Mouse (Mus musculus): ENCODE results near the gene Josd2. TPM values are rescaled to one million over a fixed set of nuclear protein-coding genes. Genes with fewer than 3 reads are reported as not detected.
A peak's percentile ranks its signal among the peaks of the same experiment; 100 is the strongest.

The Josd2 gene
- polyA plus RNA-seq, 1 experiment from 2014 or later, result 63.1 TPM

DNA sequence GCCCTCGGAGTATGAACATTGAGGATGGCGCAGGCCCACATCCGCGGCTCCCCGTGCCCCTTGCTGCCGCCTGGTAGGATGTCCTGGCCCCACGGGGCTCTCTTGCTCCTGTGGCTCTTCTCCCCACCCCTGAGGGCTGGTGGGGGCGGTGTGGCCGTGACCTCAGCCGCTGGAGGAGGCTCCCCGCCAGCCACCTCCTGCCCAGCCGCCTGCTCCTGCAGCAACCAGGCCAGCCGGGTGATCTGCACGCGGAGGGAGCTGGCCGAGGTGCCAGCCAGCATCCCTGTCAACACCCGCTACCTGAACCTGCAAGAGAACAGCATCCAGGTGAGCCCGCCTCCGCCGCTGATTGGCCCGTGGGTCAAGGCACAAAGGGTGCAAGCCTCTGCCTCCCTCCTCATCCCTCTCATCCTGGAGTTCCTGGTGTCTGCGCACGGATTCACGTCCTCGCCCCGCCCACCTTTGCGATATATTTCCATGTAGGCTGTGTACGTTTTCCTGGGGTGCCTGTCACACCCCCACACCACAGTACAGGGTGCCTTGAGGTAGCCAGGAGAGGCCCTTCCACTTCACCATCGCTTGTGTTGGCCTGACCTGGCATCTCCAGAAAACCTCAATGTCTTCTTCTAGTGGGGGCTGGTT lies 22.8 kb upstream of the Josd2 start:
- 8% methylated on average over 26 of the region's 29 CpGs for WGBS (ENCODE audit: insufficient replicate concordance)
- Histone ChIP-seq H3K4me1 (ENCODE audit: insufficient read depth) (no peaks in the 10 kb centered on the region), H3K4me2 (ENCODE audit: low read depth, low read length) (no peak overlapping the region), H3K9ac (replicated peaks) (no peak overlapping the region), H3K27me3 (ENCODE audit: insufficient read depth, low read length) (peaks cover 61% of the 10 kb centered on the region), H3K36me3 (replicated peaks; ENCODE audit: insufficient read depth, low read length) (no peaks in the 10 kb centered on the region), H3K27ac (ENCODE audit: low read depth) (no peak overlapping the region), H3K4me3 (ENCODE audit: low read depth, low read length) (no peak overlapping the region), H3K9me3 (ENCODE audit: low read length) (no peaks in the 10 kb centered on the region)
- TF ChIP-seq EP300 (IDR thresholded peaks at IDR 0.05; ENCODE audit: low read depth) (no peak), CTCF (IDR thresholded peaks at IDR 0.05; ENCODE audit: low read depth) (no peak)
- no peak for ATAC-seq
- DNase-seq, result no peak

DNA sequence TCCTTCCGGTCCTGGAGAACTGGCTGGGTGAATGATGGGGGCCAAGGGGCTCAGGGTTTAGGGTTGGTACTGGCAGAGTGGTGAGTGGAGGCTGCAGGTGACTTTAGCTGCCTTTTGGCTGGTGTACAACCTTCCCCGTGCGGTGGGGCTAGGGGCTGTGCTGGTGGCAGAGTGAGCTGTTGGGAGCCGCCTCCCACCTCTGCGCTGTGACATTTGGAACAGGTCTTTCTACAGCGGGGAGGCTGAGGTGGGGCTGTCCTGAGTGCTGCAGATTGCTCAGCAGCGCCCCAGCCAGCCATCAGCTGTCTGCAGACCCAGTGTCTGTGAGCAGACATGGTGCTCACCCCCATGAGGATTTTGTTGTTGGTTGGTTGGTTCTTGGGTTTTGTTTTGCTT lies 22.3 kb upstream of the Josd2 start:
- DNase-seq (no peak), ATAC-seq (no peak)
- Histone ChIP-seq H3K4me3 (ENCODE audit: low read depth, low read length) (no peak overlapping the region), H3K27me3 (ENCODE audit: insufficient read depth, low read length) (peaks cover 56% of the 10 kb centered on the region), H3K9ac (replicated peaks) (no peak overlapping the region), H3K36me3 (replicated peaks; ENCODE audit: insufficient read depth, low read length) (no peaks in the 10 kb centered on the region), H3K4me2 (ENCODE audit: low read depth, low read length) (no peak overlapping the region), H3K9me3 (ENCODE audit: low read length) (no peaks in the 10 kb centered on the region), H3K4me1 (ENCODE audit: insufficient read depth) (no peaks in the 10 kb centered on the region), H3K27ac (ENCODE audit: low read depth) (no peak overlapping the region)
- 7% methylated on average over 7 of the region's 7 CpGs for WGBS (ENCODE audit: insufficient replicate concordance)
- TF ChIP-seq CTCF (IDR thresholded peaks at IDR 0.05; ENCODE audit: low read depth) (no peak), EP300 (IDR thresholded peaks at IDR 0.05; ENCODE audit: low read depth) (no peak)

DNA sequence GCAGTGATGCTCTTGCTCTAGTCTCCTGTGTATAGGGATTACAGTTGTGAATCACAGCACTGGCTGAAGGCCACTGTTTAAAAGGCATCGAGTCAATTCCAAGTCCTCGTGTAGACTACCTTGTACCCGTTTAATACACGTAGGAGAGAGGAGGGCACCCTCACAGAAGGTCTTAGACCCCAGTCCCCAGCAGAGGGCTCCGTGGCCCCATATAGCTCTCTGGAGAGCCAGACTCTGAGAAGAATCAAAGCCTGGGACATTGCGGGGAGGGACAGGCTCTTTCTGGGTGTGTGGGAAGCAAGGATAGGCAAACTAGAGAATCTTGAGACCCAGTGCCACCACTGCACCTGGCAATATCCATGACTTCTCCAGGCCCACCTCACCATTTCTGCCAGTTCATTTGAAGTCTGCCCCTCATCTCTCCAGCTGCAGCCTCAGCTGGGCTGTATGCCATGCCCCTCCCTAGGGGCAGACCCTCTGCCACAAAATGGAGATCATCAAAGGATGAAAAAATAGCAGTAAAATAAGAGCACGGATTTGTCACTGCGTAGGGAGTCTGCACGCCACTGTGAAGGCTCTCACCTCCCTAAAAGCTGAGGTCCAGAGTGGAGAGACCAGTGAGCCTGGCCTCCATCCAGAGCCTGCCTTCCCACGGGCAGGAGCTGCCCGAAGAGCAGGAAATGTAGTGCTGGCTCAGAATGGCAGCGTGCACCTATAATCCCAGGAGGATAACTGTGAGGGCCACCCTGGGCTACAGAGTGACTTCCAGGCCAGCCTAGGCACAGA lies 21.5 kb upstream of the Josd2 start:
- Histone ChIP-seq H3K4me1 (ENCODE audit: insufficient read depth) (no peaks in the 10 kb centered on the region), H3K36me3 (replicated peaks; ENCODE audit: insufficient read depth, low read length) (no peaks in the 10 kb centered on the region), H3K27ac (ENCODE audit: low read depth) (no peak overlapping the region), H3K9ac (replicated peaks) (no peak overlapping the region), H3K9me3 (ENCODE audit: low read length) (no peaks in the 10 kb centered on the region), H3K4me2 (ENCODE audit: low read depth, low read length) (no peak overlapping the region), H3K27me3 (ENCODE audit: insufficient read depth, low read length) (peaks cover 49% of the 10 kb centered on the region), H3K4me3 (ENCODE audit: low read depth, low read length) (no peak overlapping the region)
- WGBS (ENCODE audit: insufficient replicate concordance), result 39% methylated on average over 12 of the region's 12 CpGs
- ATAC-seq (no peak), DNase-seq (no peak)
- TF ChIP-seq EP300 (IDR thresholded peaks at IDR 0.05; ENCODE audit: low read depth) (no peak), CTCF (IDR thresholded peaks at IDR 0.05; ENCODE audit: low read depth) (no peak; the same call in 1 of the 2 replicates)

DNA sequence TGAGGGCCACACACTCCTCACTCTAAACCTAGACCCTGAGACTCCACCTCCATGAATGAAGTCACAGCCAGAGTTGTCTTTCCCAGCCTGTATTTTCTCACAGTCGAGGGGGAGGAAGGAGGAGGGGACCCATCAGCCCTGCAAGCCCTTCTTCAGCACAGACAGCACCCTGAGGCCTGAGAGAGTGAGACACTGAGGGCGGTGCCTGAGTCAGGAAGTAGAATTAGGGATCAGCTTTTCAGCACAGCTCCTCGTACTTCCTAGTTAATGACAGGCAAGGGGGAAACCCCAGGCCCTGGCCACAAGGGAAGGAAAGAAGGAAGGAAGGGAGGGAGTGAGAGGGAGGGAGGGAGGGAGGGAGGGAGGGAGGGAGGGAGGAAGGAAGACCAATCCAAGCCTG lies 14.5 kb upstream of the Josd2 start:
- ATAC-seq (no peak), DNase-seq (no peak)
- Histone ChIP-seq H3K4me2 (ENCODE audit: low read depth, low read length) (no peak overlapping the region), H3K36me3 (replicated peaks; ENCODE audit: insufficient read depth, low read length) (no peaks in the 10 kb centered on the region), H3K4me1 (ENCODE audit: insufficient read depth) (peaks cover 4% of the 10 kb centered on the region; the same call in 1 of the 2 replicates), H3K27me3 (ENCODE audit: insufficient read depth, low read length) (no peaks in the 10 kb centered on the region), H3K27ac (ENCODE audit: low read depth) (no peak overlapping the region), H3K9ac (replicated peaks) (no peak overlapping the region), H3K9me3 (ENCODE audit: low read length) (no peaks in the 10 kb centered on the region), H3K4me3 (ENCODE audit: low read depth, low read length) (no peak overlapping the region)
- TF ChIP-seq EP300 (IDR thresholded peaks at IDR 0.05; ENCODE audit: low read depth), result no peak
- no peak for TF ChIP-seq CTCF (IDR thresholded peaks at IDR 0.05; ENCODE audit: low read depth)
- 7% methylated on average over 3 of the region's 3 CpGs for WGBS (ENCODE audit: insufficient replicate concordance)

DNA sequence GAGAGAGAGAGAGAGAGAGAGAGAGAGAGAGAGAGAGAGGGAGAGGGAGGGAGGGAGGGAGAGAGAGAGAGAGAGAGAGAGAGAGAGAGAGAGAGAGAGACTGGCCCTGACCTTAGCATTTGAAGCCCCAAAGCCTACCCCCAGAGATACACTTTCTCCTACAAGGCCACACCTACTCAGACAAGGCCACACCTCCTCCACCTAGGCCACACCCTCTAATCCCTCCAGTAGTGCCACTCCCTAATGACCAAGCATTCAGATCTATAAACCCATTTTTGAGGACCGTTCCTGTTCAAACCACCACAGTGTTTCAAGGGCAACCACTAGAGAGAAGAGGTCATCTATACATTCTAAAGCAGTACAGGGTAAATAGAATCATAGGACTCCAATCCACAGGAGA lies 11.5 kb upstream of the Josd2 start:
- DNase-seq (peak; percentile 26), ATAC-seq (no peak)
- H3K27me3 ChIP-seq (ENCODE audit: insufficient read depth, low read length), result peaks cover 19% of the 10 kb centered on the region
- no peak overlapping the region for H3K4me2 ChIP-seq (ENCODE audit: low read depth, low read length)
- H3K9me3 ChIP-seq (ENCODE audit: low read length), result no peaks in the 10 kb centered on the region
- no peak overlapping the region for H3K9ac ChIP-seq (replicated peaks)
- no peaks in the 10 kb centered on the region for H3K36me3 ChIP-seq (replicated peaks; ENCODE audit: insufficient read depth, low read length)
- WGBS (ENCODE audit: insufficient replicate concordance), result 77% methylated on average over 1 of the region's 1 CpGs
- no peak overlapping the region for H3K27ac ChIP-seq (ENCODE audit: low read depth)
- TF ChIP-seq EP300 (IDR thresholded peaks at IDR 0.05; ENCODE audit: low read depth) (no peak), CTCF (IDR thresholded peaks at IDR 0.05; ENCODE audit: low read depth) (no peak)
- H3K4me3 ChIP-seq (ENCODE audit: low read depth, low read length), result no peak overlapping the region
- H3K4me1 ChIP-seq (ENCODE audit: insufficient read depth), result peaks cover 4% of the 10 kb centered on the region; the same call in 1 of the 2 replicates

DNA sequence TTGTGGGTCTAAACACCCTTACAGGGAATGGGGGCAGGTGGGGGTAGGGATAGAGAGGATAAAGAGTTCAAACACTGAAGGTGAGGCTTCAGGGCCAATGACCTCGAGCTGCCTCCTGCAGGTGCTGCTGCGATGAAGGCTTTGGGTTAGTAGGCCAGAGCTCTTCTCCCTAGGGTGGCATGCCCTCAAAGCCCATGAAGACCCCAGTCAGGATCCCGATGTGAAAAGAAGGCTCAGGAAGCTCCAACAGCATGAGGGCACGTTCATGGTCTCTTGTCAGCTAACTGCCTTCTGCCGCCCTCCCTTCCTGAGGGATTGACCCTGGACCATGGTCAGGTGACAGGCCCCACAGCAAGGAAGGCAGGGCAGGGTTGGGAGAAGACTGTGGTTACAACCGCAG lies 7.7 kb upstream of the Josd2 start:
- Histone ChIP-seq H3K27me3 (ENCODE audit: insufficient read depth, low read length) (peaks cover 49% of the 10 kb centered on the region), H3K27ac (ENCODE audit: low read depth) (no peak overlapping the region), H3K9me3 (ENCODE audit: low read length) (no peaks in the 10 kb centered on the region), H3K4me1 (ENCODE audit: insufficient read depth) (peaks cover 13% of the 10 kb centered on the region), H3K4me3 (ENCODE audit: low read depth, low read length) (no peak overlapping the region), H3K9ac (replicated peaks) (no peak overlapping the region), H3K4me2 (ENCODE audit: low read depth, low read length) (no peak overlapping the region), H3K36me3 (replicated peaks; ENCODE audit: insufficient read depth, low read length) (no peaks in the 10 kb centered on the region)
- no peak for ATAC-seq
- DNase-seq, result no peak
- 65% methylated on average over 6 of the region's 6 CpGs for WGBS (ENCODE audit: insufficient replicate concordance)
- TF ChIP-seq CTCF (IDR thresholded peaks at IDR 0.05; ENCODE audit: low read depth) (no peak), EP300 (IDR thresholded peaks at IDR 0.05; ENCODE audit: low read depth) (no peak)
